Mouse (Mus musculus) hindbrain, embryonic 10.5 days (tissue): Measurements from ENCODE around the gene Dok3. TPM values are rescaled to one million over a fixed set of nuclear protein-coding genes. Genes with fewer than 3 reads are reported as not detected.
A peak's percentile ranks its signal among the peaks of the same experiment; 100 is the strongest.

ENCODE experiments used
- DNase-seq: peaks from one replicate; pipeline ENCODE4 v3.0.0-alpha.2; 2017; ENCODE audit warnings: low spot score
- H3K27ac ChIP-seq: fragments of 300-500 bp; sonication (generic); 2 replicates; pipeline ENCODE4 v1.5.1; 2016; ENCODE audit warnings: mild to moderate bottlenecking, moderate library complexity
- H3K27me3 ChIP-seq: fragments of 300-500 bp; sonication (generic); 2 replicates; pipeline ENCODE4 v1.6.1; 2016; ENCODE audit warnings: mild to moderate bottlenecking; ENCODE audit not compliant: poor library complexity, insufficient read depth, severe bottlenecking
- H3K36me3 ChIP-seq: fragments of 300-500 bp; sonication (generic); 2 replicates; pipeline ENCODE4 v1.6.1; 2016; ENCODE audit warnings: mild to moderate bottlenecking, moderate library complexity
- H3K4me1 ChIP-seq: fragments of 300-500 bp; sonication (generic); replicated peaks from 2 replicates; pipeline ENCODE4 v1.6.1; 2016; ENCODE audit warnings: mild to moderate bottlenecking
- H3K4me3 ChIP-seq: fragments of 300-500 bp; sonication (generic); 2 replicates; pipeline ENCODE4 v1.5.1; 2016; ENCODE audit warnings: mild to moderate bottlenecking, moderate library complexity
- H3K9me3 ChIP-seq: fragments of 300-500 bp; sonication (generic); 2 replicates; pipeline ENCODE4 v1.6.1; 2016; ENCODE audit warnings: mild to moderate bottlenecking, moderate library complexity
- WGBS: fragments of 180-500 bp; shearing (Covaris S2); methylation state at CpG from one replicate; pipeline ENCODE4 v1.1.7; 2016; 5-methylcytosine and 5-hydroxymethylcytosine counted together
- polyA plus RNA-seq: library from polyadenylated mRNA; unstranded; fragments of >200 nt; fragmentation: Nextera tagmentation; extraction: Ambion mirVana; gene quantifications from 2 replicates; pipeline ENCODE4 v1.2.1, GENCODE M21; 2016

The Dok3 gene
- polyA plus RNA-seq, 1 experiment from 2014 or later = 3.9 TPM

GRCm38 (mm10) chr13:55478036-55478435 lies 51.1 kb downstream of the Dok3 start:
- Histone ChIP-seq H3K36me3 (peaks cover 97% of the 10 kb centered on the region), H3K4me3 (no peak overlapping the region), H3K9me3 (no peaks in the 10 kb centered on the region), H3K27me3 (no peaks in the 10 kb centered on the region), H3K4me1 (peaks cover 53% of the 10 kb centered on the region), H3K27ac (no peak overlapping the region)
- WGBS = 56% methylated on average over 5 of the region's 5 CpGs
- peak; percentile 48 for DNase-seq

GRCm38 (mm10) chr13:55477492-55477891 lies 51.6 kb downstream of the Dok3 start:
- H3K27ac ChIP-seq = no peak overlapping the region
- no peak overlapping the region for H3K4me3 ChIP-seq
- H3K4me1 ChIP-seq = peaks cover 53% of the 10 kb centered on the region
- no peaks in the 10 kb centered on the region for H3K27me3 ChIP-seq
- WGBS = 72% methylated on average over 16 of the region's 16 CpGs
- H3K9me3 ChIP-seq = no peaks in the 10 kb centered on the region
- no peak for DNase-seq
- peaks cover 94% of the 10 kb centered on the region for H3K36me3 ChIP-seq

- Histone ChIP-seq H3K9me3 (no peaks in the 10 kb centered on the region), H3K36me3 (peaks cover 82% of the 10 kb centered on the region), H3K4me3 (no peak overlapping the region), H3K27me3 (no peaks in the 10 kb centered on the region), H3K27ac (peak overlapping the region; percentile 13; the same call in 1 of the 2 replicates), H3K4me1 (peaks cover 62% of the 10 kb centered on the region)
- DNase-seq = no peak
- WGBS = 94% methylated on average over 8 of the region's 8 CpGs
These were observed 52.8 kb downstream of the Dok3 start for GRCm38 (mm10) chr13:55476256-55476655.

GRCm38 (mm10) chr13:55475750-55476149 lies 53.3 kb downstream of the Dok3 start:
- Histone ChIP-seq H3K27ac (no peak overlapping the region), H3K4me3 (no peak overlapping the region)
- 87% methylated on average over 5 of the region's 5 CpGs for WGBS

GRCm38 (mm10) chr13:55474621-55475069 lies 54.5 kb downstream of the Dok3 start:
- peak; percentile 79 for DNase-seq
- 21% methylated on average over 5 of the region's 5 CpGs for WGBS
- peaks cover 78% of the 10 kb centered on the region for H3K4me1 ChIP-seq
- H3K27me3 ChIP-seq = peaks cover 8% of the 10 kb centered on the region
- no peaks in the 10 kb centered on the region for H3K9me3 ChIP-seq
- peak overlapping the region; percentile 20 for H3K4me3 ChIP-seq
- H3K27ac ChIP-seq = peak overlapping the region; percentile 77
- H3K36me3 ChIP-seq = peaks cover 66% of the 10 kb centered on the region

More at GRCm38 (mm10) chr13:55475750-55476149, 53.3 kb downstream of the Dok3 start:
- H3K27me3 ChIP-seq = no peaks in the 10 kb centered on the region
- peaks cover 67% of the 10 kb centered on the region for H3K4me1 ChIP-seq
- no peak for DNase-seq
- H3K36me3 ChIP-seq = peaks cover 77% of the 10 kb centered on the region
- H3K9me3 ChIP-seq = no peaks in the 10 kb centered on the region

GRCm38 (mm10) chr13:55473961-55474360 lies 55.1 kb downstream of the Dok3 start:
- Histone ChIP-seq H3K4me1 (peaks cover 85% of the 10 kb centered on the region), H3K36me3 (peaks cover 59% of the 10 kb centered on the region), H3K27me3 (peaks cover 13% of the 10 kb centered on the region), H3K27ac (peak overlapping the region; percentile 56), H3K9me3 (no peaks in the 10 kb centered on the region), H3K4me3 (peak overlapping the region; percentile 11)
- WGBS = 63% methylated on average over 11 of the region's 11 CpGs
- DNase-seq = no peak

Other genes starting within 250 kb of the Dok3 start
- gene Prelid1, start 208.8 kb downstream of the Dok3 start, polyA plus RNA-seq = 510 and 522 TPM in 2 replicates
- gene Rab24, start 207.3 kb downstream of the Dok3 start, polyA plus RNA-seq = 80.9 and 83.7 TPM in 2 replicates
- 25.2 and 33.7 TPM in 2 replicates for gene Mxd3, start 199.5 kb downstream of the Dok3 start, polyA plus RNA-seq
- 95.2 and 107 TPM in 2 replicates for gene Lman2, start 166.5 kb downstream of the Dok3 start, polyA plus RNA-seq
- 0.44 and 0.68 TPM in 2 replicates for gene Rgs14, start 159.6 kb downstream of the Dok3 start, polyA plus RNA-seq
- gene Slc34a1, start 131.1 kb downstream of the Dok3 start, polyA plus RNA-seq = 0.22 TPM in 1 of 2 replicates, not detected in the other
- gene Pfn3, start 114.1 kb downstream of the Dok3 start, polyA plus RNA-seq = not detected in 2 replicates
- gene F12, start 102.5 kb downstream of the Dok3 start, polyA plus RNA-seq = 0.07 and 0.25 TPM in 2 replicates
- 51.5 and 52.3 TPM in 2 replicates for gene Grk6, start 84.2 kb downstream of the Dok3 start, polyA plus RNA-seq
- 0.69 and 1.0 TPM in 2 replicates for gene Prr7, start 65.0 kb downstream of the Dok3 start, polyA plus RNA-seq
- gene Dbn1, start 41.2 kb downstream of the Dok3 start, polyA plus RNA-seq = 420 and 518 TPM in 2 replicates
- gene Pdlim7, start 15.6 kb downstream of the Dok3 start, polyA plus RNA-seq = 194 and 221 TPM in 2 replicates
- 85.2 and 88.2 TPM in 2 replicates for gene Ddx41, start 7.4 kb upstream of the Dok3 start, polyA plus RNA-seq
- gene Fam193b, start 41.8 kb upstream of the Dok3 start, polyA plus RNA-seq = 63.7 and 64.3 TPM in 2 replicates
- 102 and 112 TPM in 2 replicates for gene Tmed9, start 44.4 kb upstream of the Dok3 start, polyA plus RNA-seq
- 32.2 and 39.9 TPM in 2 replicates for gene B4galt7, start 70.6 kb upstream of the Dok3 start, polyA plus RNA-seq
- 55.0 and 60.9 TPM in 2 replicates for gene Caml, start 93.7 kb upstream of the Dok3 start, polyA plus RNA-seq
- 27.1 and 38.2 TPM in 2 replicates for gene Ddx46, start 105.7 kb upstream of the Dok3 start, polyA plus RNA-seq
- gene B230219D22Rik, start 163.8 kb upstream of the Dok3 start, polyA plus RNA-seq = 42.2 and 50.0 TPM in 2 replicates
- 75.1 and 84.9 TPM in 2 replicates for gene Txndc15, start 185.4 kb upstream of the Dok3 start, polyA plus RNA-seq
- gene Pcbd2, start 198.1 kb upstream of the Dok3 start, polyA plus RNA-seq = 30.4 and 34.3 TPM in 2 replicates